Mouse (Mus musculus): ENCODE measurements at regions not wholly inside any gene's neighbourhood (a gene's known extent, or its start where the extent isn't known, plus 50 kb on each side); places are given as distances from the start of the nearest gene placed in this dataset.

DNA sequence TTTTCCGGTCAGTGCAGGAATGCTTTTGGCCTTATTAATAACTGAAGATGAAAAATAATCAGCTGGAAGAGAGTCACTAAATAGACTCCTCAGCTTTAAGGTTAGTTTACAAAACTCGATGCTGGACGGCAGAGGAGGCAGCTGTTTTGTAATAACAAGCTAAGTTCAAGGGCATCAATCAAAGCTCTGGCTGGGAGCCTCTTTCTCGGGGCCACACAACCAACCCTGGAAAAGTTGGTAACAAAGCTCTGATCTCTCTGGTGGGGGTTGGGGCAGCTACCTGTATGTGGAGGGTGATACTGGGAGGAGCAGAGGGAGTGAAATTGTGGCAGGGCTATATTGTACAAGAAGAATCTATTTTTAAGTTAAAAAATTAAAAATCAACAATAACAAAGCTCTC is 374.1 kb downstream of the Fgf9 start:
- Histone ChIP-seq H3K27ac (replicated peaks in 1 of 2; ENCODE audit: control insufficient read depth in 1 of 2, insufficient read depth in 1 of 2, low read depth in 2 of 2, low read length in 2 of 2) (no peak overlapping the region), H3K9me3 (ENCODE audit: control insufficient read depth, low read length) (no peaks in the 10 kb centered on the region), H3K4me2 (ENCODE audit: low read length) (no peak overlapping the region), H3K27me3 (ENCODE audit: control insufficient read depth, insufficient read depth, low read length) (no peaks in the 10 kb centered on the region), H3K4me3 (ENCODE audit: control insufficient read depth in 1 of 2, insufficient read depth in 1 of 2, low read depth in 1 of 2, low read length in 2 of 2) (no peak overlapping the region), H3K9ac (ENCODE audit: low read length) (no peak overlapping the region), H3K4me1 (ENCODE audit: control insufficient read depth in 2 of 2, insufficient read depth in 2 of 2, low read length in 2 of 2) (peaks cover 4 to 7% of the 10 kb centered on the region in 2 experiments; a peak in 2 of 4 replicates), H3K36me3 (ENCODE audit: control insufficient read depth, insufficient read depth, low read length) (no peaks in the 10 kb centered on the region)
- 74% methylated on average over 4 of the region's 4 CpGs for WGBS
- no peak for ATAC-seq (ENCODE audit: insufficient number of reproducible peaks, insufficient read depth, low FRiP score, low read depth)

GRCm38 (mm10) chr14:58442501-58442900 is 372.2 kb downstream of the Fgf9 start:
- Histone ChIP-seq H3K9ac (ENCODE audit: low read length) (no peak overlapping the region), H3K4me3 (ENCODE audit: control insufficient read depth in 1 of 2, insufficient read depth in 1 of 2, low read depth in 1 of 2, low read length in 2 of 2) (no peak overlapping the region), H3K27me3 (ENCODE audit: control insufficient read depth, insufficient read depth, low read length) (no peaks in the 10 kb centered on the region), H3K36me3 (ENCODE audit: control insufficient read depth, insufficient read depth, low read length) (no peaks in the 10 kb centered on the region), H3K4me2 (ENCODE audit: low read length) (no peak overlapping the region), H3K4me1 (ENCODE audit: control insufficient read depth in 2 of 2, insufficient read depth in 2 of 2, low read length in 2 of 2) (peaks cover 4 to 7% of the 10 kb centered on the region in 2 experiments; a peak in 2 of 4 replicates), H3K27ac (replicated peaks in 1 of 2; ENCODE audit: control insufficient read depth in 1 of 2, insufficient read depth in 1 of 2, low read depth in 2 of 2, low read length in 2 of 2) (no peak overlapping the region), H3K9me3 (ENCODE audit: control insufficient read depth, low read length) (no peaks in the 10 kb centered on the region)
- 92% methylated on average over 3 of the region's 3 CpGs for WGBS
- ATAC-seq (ENCODE audit: insufficient number of reproducible peaks, insufficient read depth, low FRiP score, low read depth) = no peak

DNA sequence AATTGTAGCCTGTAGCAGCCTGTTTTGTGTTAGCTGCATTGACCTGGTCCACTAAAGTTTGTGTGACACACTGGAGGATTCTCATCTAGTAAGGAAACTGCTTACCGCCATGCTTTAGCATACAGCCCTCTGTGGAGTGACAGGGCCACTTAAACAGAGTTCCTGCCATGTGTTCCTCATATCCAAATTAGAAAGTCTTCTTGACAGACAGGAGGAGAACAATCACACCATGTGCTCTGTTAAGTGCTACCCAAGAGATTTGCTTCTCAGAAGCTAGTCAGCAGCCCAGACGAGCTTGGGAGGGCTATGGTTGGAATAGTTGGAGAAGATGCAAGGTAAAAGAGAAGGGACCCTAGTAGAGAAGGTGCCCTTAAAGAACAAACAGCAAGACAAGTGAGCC is 369.6 kb downstream of the Fgf9 start:
- Histone ChIP-seq H3K4me3 (ENCODE audit: control insufficient read depth in 1 of 2, insufficient read depth in 1 of 2, low read depth in 1 of 2, low read length in 2 of 2) (no peak overlapping the region), H3K4me2 (ENCODE audit: low read length) (no peak overlapping the region), H3K27ac (replicated peaks in 1 of 2; ENCODE audit: control insufficient read depth in 1 of 2, insufficient read depth in 1 of 2, low read depth in 2 of 2, low read length in 2 of 2) (no peak overlapping the region), H3K9me3 (ENCODE audit: control insufficient read depth, low read length) (no peaks in the 10 kb centered on the region), H3K9ac (ENCODE audit: low read length) (no peak overlapping the region), H3K27me3 (ENCODE audit: control insufficient read depth, insufficient read depth, low read length) (no peaks in the 10 kb centered on the region), H3K4me1 (ENCODE audit: control insufficient read depth in 2 of 2, insufficient read depth in 2 of 2, low read length in 2 of 2) (peaks cover 4 to 7% of the 10 kb centered on the region in 2 experiments; a peak in 2 of 4 replicates), H3K36me3 (ENCODE audit: control insufficient read depth, insufficient read depth, low read length) (no peaks in the 10 kb centered on the region)
- ATAC-seq (ENCODE audit: insufficient number of reproducible peaks, insufficient read depth, low FRiP score, low read depth) = no peak; the same call in 1 of the 2 replicates
- WGBS = 34% methylated on average over 2 of the region's 2 CpGs

DNA sequence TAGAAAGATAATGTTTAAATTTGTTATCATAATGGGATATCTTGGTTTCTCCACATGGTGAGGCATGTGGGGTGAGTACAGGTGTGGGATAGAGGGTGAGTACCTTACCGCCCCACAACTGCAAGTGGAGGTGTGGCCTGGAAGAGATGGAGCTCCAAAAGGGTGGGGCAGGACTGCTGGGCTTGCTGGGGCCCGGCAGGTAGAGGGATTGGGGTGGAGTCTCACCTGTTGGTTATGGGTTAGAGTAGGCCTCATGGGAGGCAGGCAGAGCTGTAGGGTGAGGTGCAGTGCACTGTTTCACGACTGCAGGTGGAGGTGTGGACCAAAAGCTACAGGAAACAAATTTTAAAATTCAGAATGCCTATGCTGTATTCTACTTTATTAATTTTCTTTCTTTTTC is 365.7 kb downstream of the Fgf9 start:
- 81% methylated on average over 3 of the region's 3 CpGs for WGBS
- no peak overlapping the region for H3K9ac ChIP-seq (ENCODE audit: low read length)
- H3K27me3 ChIP-seq (ENCODE audit: control insufficient read depth, insufficient read depth, low read length) = no peaks in the 10 kb centered on the region
- no peak overlapping the region for H3K4me2 ChIP-seq (ENCODE audit: low read length)
- no peak overlapping the region for H3K27ac ChIP-seq (replicated peaks in 1 of 2; ENCODE audit: control insufficient read depth in 1 of 2, insufficient read depth in 1 of 2, low read depth in 2 of 2, low read length in 2 of 2)
- peaks cover 4 to 7% of the 10 kb centered on the region in 2 experiments; a peak in 2 of 4 replicates for H3K4me1 ChIP-seq (ENCODE audit: control insufficient read depth in 2 of 2, insufficient read depth in 2 of 2, low read length in 2 of 2)
- H3K4me3 ChIP-seq (ENCODE audit: control insufficient read depth in 1 of 2, insufficient read depth in 1 of 2, low read depth in 1 of 2, low read length in 2 of 2) = no peak overlapping the region
- no peaks in the 10 kb centered on the region for H3K9me3 ChIP-seq (ENCODE audit: control insufficient read depth, low read length)
- ATAC-seq (ENCODE audit: insufficient number of reproducible peaks, insufficient read depth, low FRiP score, low read depth) = no peak
- no peaks in the 10 kb centered on the region for H3K36me3 ChIP-seq (ENCODE audit: control insufficient read depth, insufficient read depth, low read length)

GRCm38 (mm10) chr14:58426472-58426871 is 356.1 kb downstream of the Fgf9 start:
- H3K4me2 ChIP-seq (ENCODE audit: low read length) = no peak overlapping the region
- peaks cover 12 to 14% of the 10 kb centered on the region in 2 experiments; a peak in 3 of 4 replicates for H3K4me1 ChIP-seq (ENCODE audit: control insufficient read depth in 2 of 2, insufficient read depth in 2 of 2, low read length in 2 of 2)
- ATAC-seq (ENCODE audit: insufficient number of reproducible peaks, insufficient read depth, low FRiP score, low read depth) = no peak

DNA sequence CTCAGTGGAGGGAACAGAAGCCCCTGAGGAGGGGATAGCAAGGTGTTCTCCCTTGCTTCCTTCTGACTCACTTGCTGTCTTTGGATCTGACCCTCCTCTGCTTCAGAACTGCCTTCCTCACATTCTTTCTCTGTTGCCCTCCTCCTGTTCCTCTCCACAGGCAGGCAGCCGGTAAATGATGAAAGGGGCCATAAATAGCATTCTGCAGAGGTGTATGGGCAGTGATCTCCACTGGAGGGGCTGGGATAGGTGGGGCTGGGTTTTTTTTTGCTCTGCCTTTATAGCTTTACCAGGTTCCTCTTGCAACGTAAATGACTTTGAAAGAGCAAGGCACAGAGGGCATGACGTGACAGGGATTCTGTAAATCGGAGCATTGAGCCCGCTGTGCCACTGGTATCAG is 351.6 kb downstream of the Fgf9 start:
- 35% methylated on average over 5 of the region's 5 CpGs for WGBS
- Histone ChIP-seq H3K4me2 (ENCODE audit: low read length) (0 out of 2 replicates have a peak overlapping the region, but pooled peaks have one; percentile 11), H3K36me3 (ENCODE audit: control insufficient read depth, insufficient read depth, low read length) (no peaks in the 10 kb centered on the region), H3K27me3 (ENCODE audit: control insufficient read depth, insufficient read depth, low read length) (no peaks in the 10 kb centered on the region), H3K9ac (ENCODE audit: low read length) (no peak overlapping the region), H3K4me1 (ENCODE audit: control insufficient read depth in 2 of 2, insufficient read depth in 2 of 2, low read length in 2 of 2) (peaks cover 9 to 11% of the 10 kb centered on the region in 2 experiments; a peak in 3 of 4 replicates), H3K9me3 (ENCODE audit: control insufficient read depth, low read length) (no peaks in the 10 kb centered on the region), H3K4me3 (ENCODE audit: control insufficient read depth in 1 of 2, insufficient read depth in 1 of 2, low read depth in 1 of 2, low read length in 2 of 2) (no peak overlapping the region), H3K27ac (replicated peaks in 1 of 2; ENCODE audit: control insufficient read depth in 1 of 2, insufficient read depth in 1 of 2, low read depth in 2 of 2, low read length in 2 of 2) (peak overlapping the region; percentile 25 to 45; a peak in 2 of 4 replicates)
- no peak for ATAC-seq (ENCODE audit: insufficient number of reproducible peaks, insufficient read depth, low FRiP score, low read depth)

More at GRCm38 (mm10) chr14:58426472-58426871, 356.1 kb downstream of the Fgf9 start:
- H3K4me3 ChIP-seq (ENCODE audit: control insufficient read depth in 1 of 2, insufficient read depth in 1 of 2, low read depth in 1 of 2, low read length in 2 of 2) = no peak overlapping the region
- H3K27me3 ChIP-seq (ENCODE audit: control insufficient read depth, insufficient read depth, low read length) = no peaks in the 10 kb centered on the region
- H3K9me3 ChIP-seq (ENCODE audit: control insufficient read depth, low read length) = no peaks in the 10 kb centered on the region
- H3K36me3 ChIP-seq (ENCODE audit: control insufficient read depth, insufficient read depth, low read length) = no peaks in the 10 kb centered on the region
- no peak overlapping the region for H3K27ac ChIP-seq (replicated peaks in 1 of 2; ENCODE audit: control insufficient read depth in 1 of 2, insufficient read depth in 1 of 2, low read depth in 2 of 2, low read length in 2 of 2)
- H3K9ac ChIP-seq (ENCODE audit: low read length) = no peak overlapping the region
- 68% methylated on average over 6 of the region's 6 CpGs for WGBS

DNA sequence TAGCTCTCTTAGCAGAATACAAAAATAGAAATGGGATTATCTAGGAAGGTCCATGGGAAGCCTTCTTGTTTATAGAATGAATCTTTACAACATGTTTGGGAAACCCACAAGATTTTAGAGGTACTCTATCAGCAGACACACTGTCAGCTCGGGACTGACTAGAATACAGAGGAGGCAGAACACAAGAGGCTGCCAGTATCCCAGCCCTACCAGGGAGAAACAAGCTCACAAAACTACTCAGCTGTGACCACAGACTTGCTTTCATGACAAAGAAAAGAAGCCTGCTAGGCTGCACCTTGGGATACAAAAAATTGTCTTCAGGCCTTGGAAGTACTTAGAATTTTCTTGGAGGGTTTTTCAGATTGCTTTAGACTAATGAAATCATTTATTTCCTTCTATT is 347.2 kb downstream of the Fgf9 start:
- WGBS = 48% methylated on average over 1 of the region's 1 CpGs
- H3K9ac ChIP-seq (ENCODE audit: low read length) = no peak overlapping the region
- H3K36me3 ChIP-seq (ENCODE audit: control insufficient read depth, insufficient read depth, low read length) = no peaks in the 10 kb centered on the region
- H3K4me1 ChIP-seq (ENCODE audit: control insufficient read depth in 2 of 2, insufficient read depth in 2 of 2, low read length in 2 of 2) = peaks cover 7 to 11% of the 10 kb centered on the region in 2 experiments; a peak in 2 of 4 replicates
- no peak overlapping the region for H3K27ac ChIP-seq (replicated peaks in 1 of 2; ENCODE audit: control insufficient read depth in 1 of 2, insufficient read depth in 1 of 2, low read depth in 2 of 2, low read length in 2 of 2)
- no peak overlapping the region for H3K4me3 ChIP-seq (ENCODE audit: control insufficient read depth in 1 of 2, insufficient read depth in 1 of 2, low read depth in 1 of 2, low read length in 2 of 2)
- H3K4me2 ChIP-seq (ENCODE audit: low read length) = no peak overlapping the region
- H3K9me3 ChIP-seq (ENCODE audit: control insufficient read depth, low read length) = no peaks in the 10 kb centered on the region
- no peaks in the 10 kb centered on the region for H3K27me3 ChIP-seq (ENCODE audit: control insufficient read depth, insufficient read depth, low read length)
- ATAC-seq (ENCODE audit: insufficient number of reproducible peaks, insufficient read depth, low FRiP score, low read depth) = no peak

- Histone ChIP-seq H3K27ac (replicated peaks in 1 of 2; ENCODE audit: control insufficient read depth in 1 of 2, insufficient read depth in 1 of 2, low read depth in 2 of 2, low read length in 2 of 2) (no peak overlapping the region), H3K4me3 (ENCODE audit: control insufficient read depth in 1 of 2, insufficient read depth in 1 of 2, low read depth in 1 of 2, low read length in 2 of 2) (no peak overlapping the region), H3K27me3 (ENCODE audit: control insufficient read depth, insufficient read depth, low read length) (no peaks in the 10 kb centered on the region), H3K36me3 (ENCODE audit: control insufficient read depth, insufficient read depth, low read length) (no peaks in the 10 kb centered on the region), H3K9me3 (ENCODE audit: control insufficient read depth, low read length) (no peaks in the 10 kb centered on the region), H3K9ac (ENCODE audit: low read length) (no peak overlapping the region), H3K4me2 (ENCODE audit: low read length) (no peak overlapping the region), H3K4me1 (ENCODE audit: control insufficient read depth in 2 of 2, insufficient read depth in 2 of 2, low read length in 2 of 2) (no peaks in the 10 kb centered on the region)
- ATAC-seq (ENCODE audit: insufficient number of reproducible peaks, insufficient read depth, low FRiP score, low read depth) = no peak
- WGBS = 88% methylated on average over 9 of the region's 9 CpGs
These were observed 321.8 kb downstream of the Fgf9 start for GRCm38 (mm10) chr14:58392055-58392726.
